Mouse (Mus musculus) kidney, adult 18-20 months (tissue): ENCODE measurements around the gene Rhbdl2.

Experiments used
- DNase-seq: peaks from one replicate; pipeline ENCODE4 v3.0.0; 2021

Rhbdl2 gene

DNA sequence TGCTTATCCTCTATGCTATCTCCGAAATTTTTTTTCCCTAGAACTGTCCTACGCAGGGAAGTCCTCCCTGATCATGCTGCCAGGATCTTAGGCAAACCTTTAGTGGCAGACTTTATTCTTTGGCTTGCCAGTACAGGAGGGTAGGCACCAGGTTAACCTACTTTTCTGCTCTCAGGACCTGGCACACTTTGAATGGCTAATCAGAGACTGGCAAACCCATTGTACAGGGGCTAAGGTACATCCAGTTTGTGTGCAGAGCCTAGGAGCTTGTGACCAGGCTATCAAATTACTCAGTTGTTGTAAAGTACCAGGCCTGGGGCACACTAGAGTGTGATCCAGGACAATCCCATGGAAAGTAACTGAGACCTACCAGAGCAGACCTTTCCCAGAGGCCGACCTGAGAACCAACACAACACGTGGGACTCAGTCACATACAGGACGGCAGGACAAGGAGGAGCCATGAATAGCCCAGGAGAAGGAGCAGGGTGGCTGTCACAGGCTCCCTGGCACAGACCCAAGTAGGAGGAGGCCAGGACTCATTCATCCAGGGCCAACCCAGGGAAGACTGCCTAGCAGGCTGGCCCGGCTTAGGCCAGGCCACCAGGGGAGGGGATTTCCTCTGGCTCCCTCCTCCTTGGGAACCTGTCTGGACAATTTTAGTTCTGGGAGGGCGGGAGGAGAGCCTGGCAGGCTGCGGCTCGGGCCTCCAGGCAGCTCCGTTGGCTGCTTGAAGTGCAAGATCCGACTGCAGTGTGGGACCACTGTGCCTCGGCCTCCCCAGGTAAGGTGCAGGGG, at the start of gene Rhbdl2:
Gene Rhbdl2, plus strand, starts transcription at position 684 of the 795 bp plus-strand sequence.
- peak; percentile 83 for DNase-seq

DNA sequence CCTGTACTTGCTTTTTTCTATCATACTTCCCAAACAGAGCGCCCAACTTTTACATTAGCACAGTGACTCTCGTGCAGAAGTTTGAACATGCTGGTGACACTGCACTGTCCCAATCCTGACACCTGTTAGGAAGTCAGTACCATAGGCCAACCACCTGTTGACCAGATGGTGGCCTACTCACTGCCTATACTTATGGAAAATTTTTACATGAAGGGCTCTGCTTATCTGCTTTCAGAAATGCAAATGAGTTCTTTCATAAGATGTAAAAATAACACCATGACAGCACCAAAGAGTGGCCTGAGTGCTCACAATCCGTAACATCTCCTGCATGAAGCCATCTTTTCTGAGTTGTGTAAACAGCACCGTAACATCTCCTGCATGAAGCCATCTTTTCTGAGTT, 49.0 kb upstream of the Rhbdl2 start:
- DNase-seq: no peak

DNA sequence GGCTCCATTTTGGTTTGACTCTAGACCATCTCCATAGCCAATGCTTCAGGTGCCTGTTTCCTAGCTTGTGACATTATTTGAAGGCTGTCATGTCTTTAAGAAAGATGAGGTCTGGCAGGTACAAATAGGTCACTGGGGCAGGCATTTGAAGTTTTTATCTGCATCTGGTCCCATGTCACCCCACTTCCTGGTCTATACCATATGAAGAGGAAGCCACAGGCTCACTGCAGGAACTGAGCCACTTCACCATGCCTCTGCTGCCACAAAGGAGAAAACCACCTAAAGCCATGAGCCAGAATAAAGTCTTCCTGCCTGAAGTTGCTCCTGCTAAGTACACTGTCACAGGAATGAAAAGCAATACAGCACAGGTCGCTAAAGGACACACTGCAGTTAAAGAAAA, 44.8 kb upstream of the Rhbdl2 start:
- DNase-seq: no peak

DNA sequence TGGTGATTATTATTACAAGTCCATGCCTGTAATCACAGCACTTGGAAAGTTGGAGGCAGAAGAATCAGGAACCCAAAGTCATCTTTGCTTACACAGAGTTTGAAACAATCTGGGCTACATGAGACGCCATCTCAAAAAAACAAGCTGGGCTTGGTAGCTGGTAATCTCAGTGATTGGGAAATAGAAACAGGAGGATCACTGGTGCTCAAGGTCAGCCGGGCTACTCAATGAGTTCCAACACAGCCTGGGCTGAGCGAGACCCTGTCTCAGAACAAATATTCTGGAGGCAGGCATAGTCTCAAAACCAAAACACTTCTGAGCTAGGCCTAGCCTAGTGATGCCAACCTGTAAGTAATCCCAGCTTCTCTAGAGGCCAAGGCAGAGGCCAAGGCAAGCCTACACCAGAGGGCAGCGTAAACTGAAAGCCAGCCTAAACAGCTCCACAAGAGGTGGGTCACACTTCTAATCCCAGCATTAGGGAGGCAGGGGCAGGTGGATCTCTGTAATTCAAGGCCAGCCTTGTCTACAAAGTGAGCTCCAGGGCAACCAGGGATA, 42.4 kb upstream of the Rhbdl2 start:
- DNase-seq: no peak

DNA sequence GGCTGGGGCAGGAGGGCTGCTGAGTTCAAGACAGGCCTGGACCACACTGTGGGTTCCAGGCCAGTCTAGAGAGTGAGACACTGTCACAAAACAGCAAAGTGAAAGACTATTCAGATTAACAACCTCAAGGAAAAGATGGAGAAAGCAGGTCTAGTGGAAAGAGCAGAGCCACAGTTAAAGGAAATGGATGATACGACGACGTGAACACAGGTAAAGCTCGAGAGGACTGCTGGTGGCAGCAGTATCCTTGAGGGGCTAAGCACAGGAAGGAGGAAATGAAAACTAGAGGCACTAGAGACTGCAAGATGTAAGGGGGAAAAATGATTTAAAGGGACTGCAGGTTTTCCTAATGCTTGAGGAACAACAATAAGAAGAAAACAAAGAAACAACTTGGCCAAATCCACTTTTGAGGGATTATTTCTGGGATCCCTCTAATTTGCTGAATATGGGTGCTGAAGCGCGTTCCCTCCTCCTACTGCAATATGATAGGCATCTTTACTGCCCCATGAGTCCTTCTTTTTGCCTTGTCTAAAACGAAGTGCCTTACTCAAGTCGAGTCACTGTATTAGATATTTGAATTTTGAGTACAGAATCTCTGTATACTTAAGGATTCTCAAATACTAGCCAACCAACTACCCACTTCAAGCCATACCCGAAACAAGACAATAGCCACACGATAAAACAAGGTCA, 38.8 kb upstream of the Rhbdl2 start:
- DNase-seq: no peak

DNA sequence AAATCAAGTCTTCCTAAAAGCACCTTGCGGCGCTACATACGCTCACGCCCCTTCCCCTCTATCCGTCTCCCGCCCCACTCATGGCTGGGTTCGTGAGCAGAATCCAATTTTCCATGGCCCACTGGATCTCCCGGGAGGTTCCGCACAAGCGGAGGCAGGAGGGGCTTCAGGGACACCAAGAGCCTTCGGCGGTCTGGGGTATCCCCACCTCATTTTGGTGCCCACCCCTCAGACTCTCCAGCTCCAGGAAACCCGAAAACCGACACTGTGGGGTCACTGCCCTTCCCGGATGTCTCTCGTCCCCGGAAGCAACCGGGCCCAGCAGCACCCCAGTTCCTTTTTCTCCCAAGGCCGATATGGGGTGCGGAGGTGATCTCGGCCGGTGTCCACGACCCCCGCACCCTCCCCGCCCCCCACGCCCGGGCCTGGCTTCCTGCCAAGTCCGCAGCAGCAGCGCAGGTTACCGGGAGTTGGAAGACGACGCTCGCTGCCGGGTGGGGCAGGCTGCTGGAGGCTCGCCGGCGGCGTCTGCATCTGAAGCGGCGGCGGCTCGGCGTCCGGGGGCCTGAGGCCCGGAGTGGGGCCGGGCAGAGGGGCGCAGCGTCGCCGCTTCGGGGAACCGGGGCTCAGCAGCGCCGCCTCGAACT, 38.1 kb upstream of the Rhbdl2 start:
- peak; percentile 29 for DNase-seq

DNA sequence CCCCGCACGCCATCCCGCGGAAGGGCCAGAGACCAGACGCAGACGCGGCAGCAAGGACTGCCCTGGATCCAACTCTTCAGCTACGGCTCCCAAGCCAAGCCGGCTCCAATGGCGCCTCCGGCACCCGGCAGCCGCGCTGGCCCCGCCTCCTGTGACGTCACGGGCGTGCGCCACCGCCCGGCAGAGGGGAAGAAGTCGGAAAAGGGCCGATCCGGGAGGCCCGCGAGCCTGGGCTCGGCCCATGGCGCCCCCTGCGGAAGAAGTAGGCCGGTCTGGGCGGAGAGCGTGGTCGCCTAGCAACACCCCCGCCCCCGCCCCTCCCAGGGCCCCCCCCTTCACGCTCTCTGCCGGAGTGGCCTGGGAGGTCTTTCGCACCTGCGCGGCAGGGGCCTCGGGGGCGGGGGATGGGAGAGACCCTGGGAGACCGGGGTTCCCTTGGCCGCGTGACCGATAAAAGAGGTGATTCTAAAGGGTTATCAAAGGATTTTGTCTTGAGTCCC, 37.5 kb upstream of the Rhbdl2 start, which contains the start of gene Akirin1:
Gene Akirin1, minus strand, starts transcription at position 194 of the 500 bp plus-strand sequence.
- peak; percentile 98 for DNase-seq

DNA sequence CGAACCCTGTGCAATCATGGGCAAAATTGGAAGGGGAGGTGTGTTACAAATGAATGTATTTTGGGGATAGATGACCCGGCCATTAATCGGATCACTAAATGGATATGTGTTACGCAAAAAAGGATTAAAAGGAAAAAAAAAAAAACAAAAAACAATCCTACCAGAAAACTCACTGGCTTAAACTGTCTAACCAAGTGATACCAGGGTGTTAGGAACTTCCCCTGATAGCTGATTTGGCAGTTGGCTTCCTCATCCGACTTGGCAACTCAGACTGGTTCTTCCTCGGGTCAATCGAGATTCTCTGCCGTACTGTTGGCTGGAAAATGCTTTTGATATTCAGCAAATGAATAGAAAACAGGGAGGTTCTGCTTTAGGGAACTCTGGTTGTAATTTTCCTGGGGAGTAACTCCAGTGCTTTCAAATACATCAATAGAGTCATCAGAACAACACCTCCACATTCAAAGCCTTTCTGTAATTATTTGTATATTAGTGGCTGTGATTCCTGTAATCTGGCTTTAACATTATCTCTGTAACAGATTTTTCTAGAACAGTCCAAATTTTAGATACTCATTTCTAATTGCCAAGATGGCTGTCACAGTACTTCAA, 36.9 kb upstream of the Rhbdl2 start:
- no peak for DNase-seq

DNA sequence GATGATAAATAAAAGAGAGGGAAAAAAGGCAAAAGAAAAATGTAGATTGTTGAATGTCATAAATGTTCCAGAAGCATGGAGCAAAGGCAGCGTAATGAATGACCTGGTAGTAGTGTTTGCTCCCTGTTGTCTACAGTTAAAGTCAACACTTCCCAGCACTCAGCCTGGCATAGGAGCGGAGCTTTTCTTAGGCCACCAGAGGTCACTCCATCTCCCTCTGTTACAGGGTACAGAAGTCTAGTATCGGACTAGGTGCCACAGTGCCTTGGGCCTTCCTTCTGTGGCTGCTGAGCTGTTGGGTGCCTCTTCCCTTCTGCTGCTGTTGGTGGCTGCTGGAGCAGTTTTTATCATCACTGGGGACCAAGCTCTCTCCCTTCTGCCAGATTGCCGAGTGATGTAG, 29.4 kb upstream of the Rhbdl2 start:
- peak; percentile 28 for DNase-seq

DNA sequence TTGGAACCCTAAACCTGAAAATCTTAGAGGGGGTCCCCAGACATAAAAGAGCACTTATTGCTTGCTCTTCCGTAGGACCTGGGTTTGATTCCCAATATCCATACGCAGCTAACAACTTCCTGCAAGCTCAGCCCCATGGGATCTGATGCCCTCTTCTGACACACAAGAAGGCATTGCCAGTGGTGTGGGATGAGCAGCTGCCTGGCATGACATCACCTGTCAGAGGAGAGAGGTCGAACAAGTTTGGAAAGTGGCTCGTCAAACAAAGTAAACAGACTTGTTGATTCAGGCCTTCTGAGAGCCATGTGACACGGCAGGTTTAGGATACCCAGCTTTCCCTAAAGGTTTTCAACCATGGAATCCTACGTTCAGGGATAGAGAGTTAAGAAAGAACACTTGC, 22.6 kb upstream of the Rhbdl2 start:
- DNase-seq: no peak

DNA sequence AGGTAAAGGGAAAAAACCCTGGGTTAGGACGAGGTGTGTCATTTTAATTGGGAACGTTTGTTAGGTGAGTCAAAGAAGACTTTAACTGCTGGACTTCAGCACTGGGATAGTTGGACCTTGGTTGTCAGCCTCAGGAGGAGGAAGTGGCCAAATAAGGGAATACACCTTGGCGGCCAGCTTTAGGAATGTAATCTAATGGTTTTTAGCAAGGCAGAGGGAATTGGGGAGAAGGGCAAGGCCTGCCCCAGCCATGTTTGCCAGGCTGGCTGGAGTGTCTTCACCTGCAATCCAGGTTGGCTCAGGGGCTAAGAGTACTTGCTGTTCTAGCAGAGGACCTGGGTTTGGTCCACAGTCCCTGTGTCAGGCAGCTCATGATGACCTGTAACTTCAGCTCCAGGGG, 19.9 kb upstream of the Rhbdl2 start:
- DNase-seq: no peak

DNA sequence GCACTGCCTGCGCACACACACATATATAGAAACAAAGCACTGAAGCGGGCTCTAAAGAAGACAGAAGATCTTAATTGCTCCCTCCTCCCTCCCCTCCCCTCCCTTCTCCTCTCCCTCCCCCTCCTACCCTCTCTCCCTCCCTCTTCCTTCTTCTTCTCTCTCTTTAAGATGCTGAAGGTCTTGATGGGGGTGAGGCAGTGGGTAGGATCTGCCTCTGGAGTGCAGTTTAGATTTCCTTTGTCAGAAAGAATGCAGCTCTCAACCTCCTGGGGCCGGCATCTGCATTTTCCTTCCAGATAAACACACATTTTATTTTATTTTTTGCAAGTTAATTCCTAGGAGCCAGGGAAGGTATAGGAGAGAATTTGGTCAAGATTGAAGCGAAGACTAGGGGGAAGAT, 19.4 kb upstream of the Rhbdl2 start:
- DNase-seq: no peak

DNA sequence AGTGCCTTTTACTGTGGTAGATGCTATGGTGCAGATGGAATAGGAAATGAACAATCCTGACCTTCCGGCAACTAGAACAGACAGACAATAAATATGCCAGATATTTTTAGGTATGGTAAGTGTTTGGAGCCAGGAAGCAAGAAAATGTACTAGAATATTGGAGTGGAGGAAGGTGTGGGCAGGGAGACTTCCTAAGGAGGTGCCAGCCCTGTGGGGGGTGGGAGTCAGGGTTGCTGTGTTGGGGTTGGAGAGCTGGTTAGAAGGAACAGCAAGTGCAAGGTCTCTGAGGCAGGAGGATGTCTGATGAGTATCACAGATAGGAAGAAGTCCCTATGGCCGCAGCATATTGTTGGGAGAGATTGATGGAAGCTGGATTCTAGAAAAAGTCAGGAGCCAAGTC, 5.0 kb downstream of the Rhbdl2 start:
- DNase-seq: no peak

DNA sequence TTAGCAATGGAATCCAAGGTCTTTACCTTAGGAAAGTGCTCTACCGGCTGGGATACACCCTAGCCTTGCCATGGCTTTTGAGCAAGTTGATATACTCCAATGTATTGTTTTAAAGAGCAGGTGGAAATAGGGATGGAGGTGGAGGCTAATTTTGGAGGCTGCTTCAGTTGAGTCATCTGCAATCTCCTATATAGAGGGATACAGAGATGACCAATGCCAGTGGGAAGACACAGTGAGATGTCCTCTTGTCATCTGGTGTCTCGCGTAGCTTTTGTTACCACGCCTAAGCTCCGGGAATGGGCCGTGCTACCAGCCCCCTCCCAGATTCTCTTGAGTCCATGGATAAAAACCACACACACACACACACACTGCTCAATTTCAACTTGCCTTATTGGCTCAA, 5.5 kb downstream of the Rhbdl2 start:
- DNase-seq: no peak

DNA sequence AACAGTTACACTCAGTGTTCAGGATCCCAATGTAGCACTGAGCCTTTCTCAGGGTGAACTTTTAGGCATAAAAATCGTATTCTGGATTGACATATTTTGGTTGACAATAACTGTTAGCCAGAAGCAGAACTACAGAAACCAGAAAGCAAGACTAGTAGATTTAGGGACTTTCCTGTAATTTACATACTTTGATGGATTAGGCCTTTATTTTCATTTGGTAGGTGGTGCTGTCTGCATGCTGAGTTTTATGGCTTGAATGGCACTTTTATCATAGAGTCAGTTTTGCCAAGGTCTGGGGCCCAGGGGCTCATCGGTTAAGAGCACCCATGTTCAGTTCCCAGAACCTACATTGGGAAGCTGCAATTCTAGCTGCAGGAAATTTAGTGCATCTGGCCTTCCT, 7.4 kb downstream of the Rhbdl2 start:
- no peak for DNase-seq

DNA sequence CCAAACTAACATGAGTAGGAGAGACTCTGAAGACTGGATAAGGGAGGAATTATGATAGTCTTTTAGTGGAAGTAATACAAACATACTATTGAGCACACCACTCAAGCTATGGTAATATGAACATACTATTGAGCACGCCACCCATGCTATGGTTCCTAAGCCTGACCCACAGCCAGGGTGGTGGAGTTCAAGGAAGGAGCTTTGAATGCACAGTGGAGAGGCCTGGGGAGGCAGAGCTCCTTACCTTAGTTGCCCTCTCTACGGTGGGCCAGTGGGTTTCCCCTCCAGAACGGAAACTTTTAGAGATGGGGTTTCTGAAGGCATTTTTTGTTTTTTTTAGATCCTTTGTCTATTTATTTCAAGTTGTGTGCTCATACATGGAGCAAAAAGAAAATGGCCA, 9.7 kb downstream of the Rhbdl2 start:
- no peak for DNase-seq

DNA sequence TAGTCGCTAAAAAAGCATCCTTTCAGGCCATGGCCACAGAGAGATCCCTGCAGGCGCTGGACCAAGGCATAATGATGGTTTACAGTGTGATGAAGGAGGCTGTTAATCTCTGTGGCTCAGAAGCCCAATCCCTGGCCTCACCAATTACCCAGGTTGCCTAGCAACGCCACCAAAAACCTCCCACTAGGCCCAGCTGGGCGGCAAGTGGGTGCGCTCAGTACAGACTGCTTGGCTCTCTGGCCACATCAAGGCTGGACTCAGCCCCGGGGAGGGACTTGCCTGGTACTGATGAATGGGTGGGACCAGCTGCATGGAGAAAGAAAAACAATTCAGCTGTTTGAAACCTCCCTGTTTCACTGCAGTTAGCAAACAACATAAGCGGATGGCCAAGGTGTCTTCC, 10.2 kb downstream of the Rhbdl2 start:
- no peak for DNase-seq

DNA sequence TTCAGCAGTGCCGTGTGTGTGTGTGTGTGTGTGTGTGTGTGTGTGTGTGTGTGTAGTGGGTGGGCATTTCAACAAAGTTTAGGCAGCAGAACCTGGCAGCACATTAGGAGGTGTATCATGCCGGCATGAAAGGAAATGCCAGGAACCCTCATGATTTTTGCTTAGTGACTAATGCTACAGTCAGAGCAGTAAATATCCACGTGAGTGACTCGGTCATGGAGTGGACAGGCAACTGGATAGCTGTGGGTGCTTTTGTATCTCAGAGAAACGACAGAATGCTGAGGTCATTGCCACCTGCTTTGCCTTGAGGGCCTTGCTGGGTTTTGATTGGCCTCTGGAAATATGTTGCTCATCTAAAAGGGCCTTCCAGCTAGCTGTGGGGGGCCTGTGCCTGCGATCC, 16.0 kb downstream of the Rhbdl2 start:
- DNase-seq: no peak

DNA sequence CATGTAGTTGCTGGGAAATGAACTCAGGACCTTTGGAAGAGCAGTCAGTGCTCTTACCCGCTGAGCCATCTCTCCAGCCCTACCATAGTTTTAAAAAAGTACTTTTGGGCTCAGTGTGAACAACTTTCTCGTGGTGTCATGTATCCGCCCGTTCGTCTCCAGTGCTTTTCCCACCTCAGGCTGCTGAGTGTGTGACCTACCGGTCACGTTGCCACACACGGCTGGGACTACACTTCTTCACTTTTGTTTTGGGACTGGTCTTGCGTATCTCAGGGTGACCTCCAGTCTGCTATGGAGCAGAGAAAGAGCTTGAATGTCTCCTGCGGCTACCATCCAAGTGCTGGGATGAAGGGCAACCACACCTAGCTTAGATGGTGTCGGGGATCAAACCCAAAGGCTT, 20.6 kb downstream of the Rhbdl2 start:
- no peak for DNase-seq

DNA sequence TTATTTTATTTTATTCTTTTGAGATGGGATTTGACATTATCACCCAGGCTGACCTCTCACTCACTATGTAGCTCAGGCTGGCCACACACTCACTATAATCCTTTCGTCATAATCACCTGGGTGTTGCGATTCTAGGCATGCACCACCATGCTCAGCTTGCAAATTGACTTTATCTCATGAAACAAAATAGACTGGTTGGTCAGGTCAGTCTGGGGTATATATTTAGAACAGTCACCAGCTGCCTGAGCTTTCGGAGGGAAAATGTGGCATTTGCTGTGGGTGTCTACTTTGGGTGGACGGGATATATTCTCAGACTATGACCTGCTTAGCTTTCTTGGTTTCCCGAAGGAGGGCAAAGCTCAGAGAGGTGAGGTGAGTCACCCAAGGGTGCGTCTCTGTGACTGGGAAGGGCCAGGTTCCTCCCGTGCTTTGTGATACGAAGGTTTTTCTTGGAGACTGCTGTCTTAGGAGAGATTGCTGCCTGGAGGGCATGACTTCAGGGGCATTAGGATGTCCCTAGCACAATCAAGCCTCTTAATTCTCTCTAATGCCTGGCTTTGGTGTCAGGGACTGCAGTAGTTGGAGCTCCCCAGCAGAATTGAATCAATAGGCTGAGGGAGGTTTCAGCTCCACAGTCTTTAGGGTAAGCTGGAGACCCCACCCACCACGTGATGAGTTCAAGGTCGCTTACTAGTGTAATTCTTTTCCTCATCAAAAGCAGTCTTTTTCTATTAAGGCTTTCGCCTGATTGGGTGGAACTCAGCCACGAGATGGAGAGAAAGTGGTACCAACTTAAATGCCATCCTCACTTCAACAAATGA, 23.0 kb downstream of the Rhbdl2 start:
- no peak for DNase-seq

DNA sequence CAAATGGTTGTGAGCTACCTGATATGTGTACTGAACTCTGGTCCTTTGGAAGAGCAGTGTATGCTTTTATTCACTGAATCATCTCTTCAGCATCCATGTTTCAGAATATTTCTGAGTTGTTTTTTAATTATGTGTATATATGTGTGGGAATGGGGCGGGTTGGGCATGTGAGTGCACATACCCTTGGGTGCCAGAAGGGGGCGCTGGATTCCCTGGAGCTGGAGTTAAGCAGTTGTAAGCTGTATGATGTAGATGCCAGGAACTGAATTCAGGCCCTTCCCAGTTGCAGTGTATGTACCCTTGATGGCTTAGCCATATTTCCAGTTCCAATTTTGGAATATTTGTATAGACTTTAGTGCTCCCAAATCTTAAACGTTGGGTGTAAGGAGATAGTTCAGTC, 24.9 kb downstream of the Rhbdl2 start:
- no peak for DNase-seq

DNA sequence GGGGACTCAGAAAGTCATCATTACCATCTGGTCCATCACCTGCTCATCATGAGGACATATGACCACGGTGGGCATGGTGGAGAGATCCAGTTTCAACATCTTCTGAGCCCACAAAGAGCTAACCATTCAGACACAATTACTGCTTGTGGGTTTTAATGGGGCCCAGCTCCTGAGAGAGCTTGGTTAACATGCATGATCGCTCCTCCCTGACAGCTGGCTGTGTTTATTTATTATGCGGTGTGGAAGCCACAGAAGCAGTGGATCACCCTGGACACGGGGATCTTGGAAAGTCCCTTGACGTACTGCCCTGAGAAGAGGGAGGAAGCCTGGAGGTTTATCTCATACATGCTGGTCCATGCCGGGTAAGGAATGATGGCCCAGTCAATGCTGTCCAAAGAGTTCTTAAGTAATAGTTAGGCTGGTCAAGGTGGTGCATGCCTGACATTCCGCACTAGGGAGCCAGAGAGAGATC, 26.4 kb downstream of the Rhbdl2 start:
- DNase-seq: no peak
